Mouse (Mus musculus): ENCODE data around the gene Eepd1. TPM values are rescaled to one million over a fixed set of nuclear protein-coding genes. Genes with fewer than 3 reads are reported as not detected.
"Not testable (repeated sequence)": the region's sequence is repeated elsewhere in the genome, so short reads cannot be mapped to it uniquely, and the experiment has no call there.

The Eepd1 gene
- total RNA-seq (2014; fragmentation: Nextera tagmentation) = not detected in 2 replicates
- total RNA-seq (2017) = 0.05 and 0.12 TPM in 2 replicates
- not detected in 2 replicates for polyA plus RNA-seq (2012)

GRCm38 (mm10) chr9:25481344-25482095, at the start of gene Eepd1:
Gene Eepd1 (plus strand): TSS chr9:25481547.
- H3K4me3 ChIP-seq (ENCODE audit: low read depth, low read length) = peak within 1 kb of the TSS; percentile 66; the same call in 1 of the 2 replicates
- peaks cover 16% of the 10 kb centered on the region for H3K27me3 ChIP-seq (ENCODE audit: insufficient read depth, low read length)
- ATAC-seq (ENCODE audit: extremely low read depth, insufficient number of reproducible peaks, low FRiP score, poor library complexity, severe bottlenecking) (peak; percentile 73), DNase-seq (ENCODE audit: low spot score) (peak; percentile 59)
- H3K9me3 ChIP-seq (replicated peaks) = no peaks in the 10 kb centered on the region
- no peak for TF ChIP-seq GATA2 (IDR thresholded peaks at IDR 0.05; ENCODE audit: borderline replicate concordance, low read depth, low read length)
- no peak for TF ChIP-seq TAL1 (conservative IDR thresholded peaks at IDR 0.05; ENCODE audit: low read depth, low read length)
- no peak for TF ChIP-seq GATA1 (IDR thresholded peaks at IDR 0.05; ENCODE audit: borderline replicate concordance, low read length)
- no peak for TF ChIP-seq POLR2AphosphoS5 (IDR thresholded peaks at IDR 0.05; ENCODE audit: insufficient replicate concordance, low read depth, low read length)
- no peak for TF ChIP-seq CTCF (IDR thresholded peaks at IDR 0.05; ENCODE audit: low read depth, low read length)
- H3K36me3 ChIP-seq (replicated peaks) = no peaks in the 10 kb centered on the region
- peaks cover 8% of the 10 kb centered on the region; the same call in 1 of the 2 replicates for H3K4me1 ChIP-seq (ENCODE audit: insufficient read depth, low read depth, low read length)

- Histone ChIP-seq H3K4me1 (ENCODE audit: insufficient read depth, low read depth, low read length) (no peaks in the 10 kb centered on the region), H3K4me3 (ENCODE audit: low read depth, low read length) (no peak overlapping the region), H3K9me3 (replicated peaks) (no peaks in the 10 kb centered on the region), H3K36me3 (replicated peaks) (no peaks in the 10 kb centered on the region), H3K27me3 (ENCODE audit: insufficient read depth, low read length) (no peaks in the 10 kb centered on the region)
- no peak for TF ChIP-seq GATA1 (IDR thresholded peaks at IDR 0.05; ENCODE audit: borderline replicate concordance, low read length)
- no peak for TF ChIP-seq POLR2AphosphoS5 (IDR thresholded peaks at IDR 0.05; ENCODE audit: insufficient replicate concordance, low read depth, low read length)
- DNase-seq (ENCODE audit: low spot score) (no peak), ATAC-seq (ENCODE audit: extremely low read depth, insufficient number of reproducible peaks, low FRiP score, poor library complexity, severe bottlenecking) (no peak)
Measured at GRCm38 (mm10) chr9:25438836-25439235, 42.5 kb upstream of the Eepd1 start.

- not testable (repeated sequence) for H3K27me3 ChIP-seq (ENCODE audit: insufficient read depth, low read length); ATAC-seq (ENCODE audit: extremely low read depth, insufficient number of reproducible peaks, low FRiP score, poor library complexity, severe bottlenecking); H3K36me3 ChIP-seq (replicated peaks); H3K4me1 ChIP-seq (ENCODE audit: insufficient read depth, low read depth, low read length); H3K9me3 ChIP-seq (replicated peaks); H3K4me3 ChIP-seq (ENCODE audit: low read depth, low read length); DNase-seq (ENCODE audit: low spot score)
Measured at GRCm38 (mm10) chr9:25440046-25440445, 41.3 kb upstream of the Eepd1 start.

- Histone ChIP-seq H3K4me3 (ENCODE audit: low read depth, low read length) (no peak overlapping the region), H3K4me1 (ENCODE audit: insufficient read depth, low read depth, low read length) (no peaks in the 10 kb centered on the region), H3K27me3 (ENCODE audit: insufficient read depth, low read length) (no peaks in the 10 kb centered on the region), H3K9me3 (replicated peaks) (no peaks in the 10 kb centered on the region), H3K36me3 (replicated peaks) (no peaks in the 10 kb centered on the region)
- ATAC-seq (ENCODE audit: extremely low read depth, insufficient number of reproducible peaks, low FRiP score, poor library complexity, severe bottlenecking) (no peak), DNase-seq (ENCODE audit: low spot score) (no peak)
- TF ChIP-seq POLR2AphosphoS5 (IDR thresholded peaks at IDR 0.05; ENCODE audit: insufficient replicate concordance, low read depth, low read length) (no peak), TAL1 (conservative IDR thresholded peaks at IDR 0.05; ENCODE audit: low read depth, low read length) (no peak)
Measured at GRCm38 (mm10) chr9:25442041-25442440, 39.3 kb upstream of the Eepd1 start.

- ATAC-seq (ENCODE audit: extremely low read depth, insufficient number of reproducible peaks, low FRiP score, poor library complexity, severe bottlenecking) (no peak), DNase-seq (ENCODE audit: low spot score) (no peak)
- TF ChIP-seq GATA1 (IDR thresholded peaks at IDR 0.05; ENCODE audit: borderline replicate concordance, low read length) (no peak), GATA2 (IDR thresholded peaks at IDR 0.05; ENCODE audit: borderline replicate concordance, low read depth, low read length) (no peak), CTCF (IDR thresholded peaks at IDR 0.05; ENCODE audit: low read depth, low read length) (no peak), POLR2AphosphoS5 (IDR thresholded peaks at IDR 0.05; ENCODE audit: insufficient replicate concordance, low read depth, low read length) (no peak), TAL1 (conservative IDR thresholded peaks at IDR 0.05; ENCODE audit: low read depth, low read length) (no peak)
- Histone ChIP-seq H3K4me3 (ENCODE audit: low read depth, low read length) (no peak overlapping the region), H3K4me1 (ENCODE audit: insufficient read depth, low read depth, low read length) (no peaks in the 10 kb centered on the region), H3K9me3 (replicated peaks) (no peaks in the 10 kb centered on the region), H3K36me3 (replicated peaks) (no peaks in the 10 kb centered on the region), H3K27me3 (ENCODE audit: insufficient read depth, low read length) (no peaks in the 10 kb centered on the region)
Measured at GRCm38 (mm10) chr9:25443029-25443428, 38.3 kb upstream of the Eepd1 start.

GRCm38 (mm10) chr9:25443546-25443945, 37.8 kb upstream of the Eepd1 start:
- ATAC-seq (ENCODE audit: extremely low read depth, insufficient number of reproducible peaks, low FRiP score, poor library complexity, severe bottlenecking) (no peak), DNase-seq (ENCODE audit: low spot score) (no peak)
- TF ChIP-seq TAL1 (conservative IDR thresholded peaks at IDR 0.05; ENCODE audit: low read depth, low read length) = no peak
- no peak for TF ChIP-seq GATA1 (IDR thresholded peaks at IDR 0.05; ENCODE audit: borderline replicate concordance, low read length)
- TF ChIP-seq GATA2 (IDR thresholded peaks at IDR 0.05; ENCODE audit: borderline replicate concordance, low read depth, low read length) = no peak
- no peak for TF ChIP-seq CTCF (IDR thresholded peaks at IDR 0.05; ENCODE audit: low read depth, low read length)
- TF ChIP-seq POLR2AphosphoS5 (IDR thresholded peaks at IDR 0.05; ENCODE audit: insufficient replicate concordance, low read depth, low read length) = no peak
- H3K4me1 ChIP-seq (ENCODE audit: insufficient read depth, low read depth, low read length) = no peaks in the 10 kb centered on the region
- H3K9me3 ChIP-seq (replicated peaks) = no peaks in the 10 kb centered on the region
- no peaks in the 10 kb centered on the region for H3K36me3 ChIP-seq (replicated peaks)
- H3K27me3 ChIP-seq (ENCODE audit: insufficient read depth, low read length) = no peaks in the 10 kb centered on the region
- H3K4me3 ChIP-seq (ENCODE audit: low read depth, low read length) = no peak overlapping the region

- no peak for ATAC-seq (ENCODE audit: extremely low read depth, insufficient number of reproducible peaks, low FRiP score, poor library complexity, severe bottlenecking)
- TF ChIP-seq POLR2AphosphoS5 (IDR thresholded peaks at IDR 0.05; ENCODE audit: insufficient replicate concordance, low read depth, low read length) = no peak
- no peak for TF ChIP-seq CTCF (IDR thresholded peaks at IDR 0.05; ENCODE audit: low read depth, low read length)
- no peak for TF ChIP-seq GATA2 (IDR thresholded peaks at IDR 0.05; ENCODE audit: borderline replicate concordance, low read depth, low read length)
- TF ChIP-seq GATA1 (IDR thresholded peaks at IDR 0.05; ENCODE audit: borderline replicate concordance, low read length) = no peak
- TF ChIP-seq TAL1 (conservative IDR thresholded peaks at IDR 0.05; ENCODE audit: low read depth, low read length) = no peak
- Histone ChIP-seq H3K4me1 (ENCODE audit: insufficient read depth, low read depth, low read length) (no peaks in the 10 kb centered on the region), H3K27me3 (ENCODE audit: insufficient read depth, low read length) (no peaks in the 10 kb centered on the region), H3K36me3 (replicated peaks) (no peaks in the 10 kb centered on the region), H3K4me3 (ENCODE audit: low read depth, low read length) (no peak overlapping the region), H3K9me3 (replicated peaks) (no peaks in the 10 kb centered on the region)
- DNase-seq (ENCODE audit: low spot score) = no peak
Measured at GRCm38 (mm10) chr9:25450394-25450793, 31.0 kb upstream of the Eepd1 start.
